Mouse (Mus musculus) spleen, adult 2 months (tissue): ENCODE results near the gene Fiz1.

Source experiments
- CTCF ChIP-seq: fragments of 200-500 bp; IDR thresholded peaks from 2 replicates; pipeline ENCODE4 v1.5.1; 2011; ENCODE audit warnings: mild to moderate bottlenecking, inconsistent platforms; ENCODE audit not compliant: insufficient read depth, insufficient read length, insufficient replicate concordance; ENCODE audit errors: extremely low read depth
- POLR2A ChIP-seq: fragments of 200-500 bp; IDR thresholded peaks from 2 replicates; pipeline ENCODE4 v1.6.1; 2011; ENCODE audit warnings: low read depth, low read length, inconsistent platforms

DNA sequence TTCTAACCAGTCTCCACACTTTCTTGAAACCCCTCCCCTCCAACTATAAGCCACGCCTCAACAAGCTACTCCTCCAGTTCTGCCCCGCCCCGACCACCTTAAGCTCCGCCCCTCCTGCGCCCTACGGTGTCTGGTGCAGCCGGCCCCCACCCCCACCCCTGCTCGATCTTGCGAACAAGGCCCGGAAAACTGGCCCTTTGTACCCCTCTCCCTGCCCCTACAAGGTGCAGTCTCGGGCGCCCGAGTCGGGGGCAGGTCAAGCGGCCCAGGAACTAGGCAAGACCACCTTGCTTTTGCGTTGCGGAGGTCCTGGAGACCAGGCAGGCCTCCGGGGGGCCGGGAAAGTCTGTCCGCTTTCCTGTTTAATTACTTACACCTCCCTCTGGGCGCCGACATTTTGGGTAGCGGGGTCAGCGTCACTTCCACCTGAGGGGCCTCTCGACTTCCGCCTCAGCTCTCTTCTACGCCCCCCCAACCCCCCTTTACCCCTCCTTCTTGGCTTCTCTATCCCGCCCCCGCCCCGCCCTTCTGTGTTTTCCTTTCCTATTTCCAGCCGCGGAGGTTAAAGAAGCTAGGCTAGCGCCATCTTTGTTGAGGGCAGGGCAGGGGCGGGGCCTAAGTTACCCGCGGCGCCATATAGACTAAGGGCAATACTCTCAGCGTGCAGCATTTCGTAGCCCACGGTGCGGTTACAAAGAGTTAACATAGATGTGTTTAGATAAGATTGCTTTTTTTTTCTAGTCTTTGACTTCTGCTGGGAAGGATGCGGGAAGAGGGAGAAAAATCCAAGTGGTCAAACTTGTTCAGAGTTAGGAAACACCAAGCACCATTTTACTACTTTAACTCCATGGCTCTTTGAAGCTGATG is at the start of gene Fiz1, which contains the start of gene Zfp524:
- TF ChIP-seq CTCF = no peak
- no peak for TF ChIP-seq POLR2A
